Mouse (Mus musculus) effector memory CD4-positive, alpha-beta T cell, adult 5 months (primary cell): ENCODE data around the gene Kcnj3. TPM values are rescaled to one million over a fixed set of nuclear protein-coding genes. Genes with fewer than 3 reads are reported as not detected.

ENCODE experiments used
- polyA plus RNA-seq: library from polyadenylated mRNA; unstranded; fragments of 100-300 nt; shearing (Covaris generic); gene quantifications from one replicate; pipeline ENCODE4 v1.2.1, GENCODE M21; 2017

Kcnj3 gene
- polyA plus RNA-seq = not detected

DNA sequence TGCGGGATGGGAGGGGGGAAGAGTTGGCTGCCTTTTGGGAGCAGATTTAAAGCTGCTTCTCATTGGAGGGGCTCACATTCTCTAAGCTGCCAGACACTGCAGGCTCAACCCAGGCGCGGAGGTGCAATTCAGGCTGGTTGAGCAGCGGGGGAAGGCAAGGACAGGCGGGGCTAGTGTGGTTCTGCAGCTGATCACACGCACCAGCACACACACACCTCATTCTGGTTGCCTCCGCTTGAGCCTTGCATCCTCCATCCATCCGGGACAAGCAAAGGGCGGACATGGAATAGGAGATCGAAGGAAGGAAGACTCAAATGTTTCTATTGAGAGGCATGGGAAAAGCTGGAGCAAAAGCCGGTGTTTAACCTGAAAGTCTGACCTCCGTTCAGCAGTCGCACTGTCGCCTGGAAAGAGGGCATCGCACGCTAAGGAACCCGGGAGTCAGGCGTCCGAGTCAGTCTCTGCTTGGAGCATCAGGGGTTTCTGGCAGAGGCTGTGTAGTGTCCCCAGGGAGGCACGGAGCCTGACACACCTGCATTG, at the start of gene Kcnj3:
Gene Kcnj3, plus strand, starts transcription at position 250 of the 540 bp plus-strand sequence.

